Mouse (Mus musculus): ENCODE measurements around the gene Pmepa1. TPM values are rescaled to one million over a fixed set of nuclear protein-coding genes. Genes with fewer than 3 reads are reported as not detected.

Pmepa1 gene
- 10 to 100 TPM; 43.3 to 56.9 TPM for total RNA-seq (2021)
- long read RNA-seq, experiment 1, full-length matches to known transcripts, result 108 of 124 reads
- long read RNA-seq, experiment 1, partial matches to known transcripts, result 0 of 124 reads
- long read RNA-seq, experiment 1, other reads (novel, unspliced or antisense), result 16 of 124 reads
- long read RNA-seq, experiment 2, full-length matches to known transcripts, result 103 of 123 reads
- long read RNA-seq, experiment 2, partial matches to known transcripts, result 0 of 123 reads
- long read RNA-seq, experiment 2, other reads (novel, unspliced or antisense), result 20 of 123 reads

GRCm38 (mm10) chr2:173276409-173276808, at the start of gene Pmepa1:
Gene Pmepa1 (minus strand): TSS chr2:173276533.
- intact Hi-C loops (cut with DNase I), result loop anchor here (5.0 kb wide), 1 partner anchor 61 kb away; no protein-coding TSS in a partner anchor
- peak; percentile 87 to 94 for DNase-seq (ENCODE audit: low spot score in 2 of 2)

GRCm38 (mm10) chr2:173321754-173322153, 45.4 kb upstream of the Pmepa1 start:
- intact Hi-C loops (cut with DNase I), result no loop called here
- no peak for DNase-seq (ENCODE audit: low spot score in 2 of 2)

- no peak for DNase-seq (ENCODE audit: low spot score in 2 of 2)
- intact Hi-C loops (cut with DNase I), result no loop called here
Measured at GRCm38 (mm10) chr2:173321194-173321593, 44.9 kb upstream of the Pmepa1 start.

GRCm38 (mm10) chr2:173314291-173314690, 38.0 kb upstream of the Pmepa1 start:
- DNase-seq (ENCODE audit: low spot score in 2 of 2), result no peak
- intact Hi-C loops (cut with DNase I), result no loop called here

- intact Hi-C loops (cut with DNase I), result no loop called here
- no peak for DNase-seq (ENCODE audit: low spot score in 2 of 2)
Measured at GRCm38 (mm10) chr2:173308486-173308885, 32.2 kb upstream of the Pmepa1 start.

GRCm38 (mm10) chr2:173307984-173308383, 31.7 kb upstream of the Pmepa1 start:
- DNase-seq (ENCODE audit: low spot score in 2 of 2), result no peak
- intact Hi-C loops (cut with DNase I), result no loop called here

- intact Hi-C loops (cut with DNase I), result no loop called here
- DNase-seq (ENCODE audit: low spot score in 2 of 2), result peak; percentile 74 to 76
Measured at GRCm38 (mm10) chr2:173307561-173307960, 31.2 kb upstream of the Pmepa1 start.

GRCm38 (mm10) chr2:173306734-173307525, 30.6 kb upstream of the Pmepa1 start:
- intact Hi-C loops (cut with DNase I), result no loop called here

GRCm38 (mm10) chr2:173305011-173305410, 28.7 kb upstream of the Pmepa1 start:
- no peak for DNase-seq (ENCODE audit: low spot score in 2 of 2)
- intact Hi-C loops (cut with DNase I), result no loop called here

More at GRCm38 (mm10) chr2:173306734-173307525, 30.6 kb upstream of the Pmepa1 start:
- DNase-seq (ENCODE audit: low spot score in 2 of 2), result peak; percentile 87 to 94

GRCm38 (mm10) chr2:173300663-173301630, 24.6 kb upstream of the Pmepa1 start:
- DNase-seq (ENCODE audit: low spot score in 2 of 2), result peak; percentile 57 to 75
- intact Hi-C loops (cut with DNase I), result no loop called here

- DNase-seq (ENCODE audit: low spot score in 2 of 2), result no peak
- intact Hi-C loops (cut with DNase I), result no loop called here
Measured at GRCm38 (mm10) chr2:173296408-173296807, 20.1 kb upstream of the Pmepa1 start.

- intact Hi-C loops (cut with DNase I), result no loop called here
- peak; percentile 63 to 86 for DNase-seq (ENCODE audit: low spot score in 2 of 2)
Measured at GRCm38 (mm10) chr2:173293042-173293441, 16.7 kb upstream of the Pmepa1 start.

- no peak for DNase-seq (ENCODE audit: low spot score in 2 of 2)
- intact Hi-C loops (cut with DNase I), result no loop called here
Measured at GRCm38 (mm10) chr2:173292551-173292950, 16.2 kb upstream of the Pmepa1 start.

- no peak for DNase-seq (ENCODE audit: low spot score in 2 of 2)
- intact Hi-C loops (cut with DNase I), result no loop called here
Measured at GRCm38 (mm10) chr2:173290981-173291380, 14.6 kb upstream of the Pmepa1 start.

- intact Hi-C loops (cut with DNase I), result no loop called here
- DNase-seq (ENCODE audit: low spot score in 2 of 2), result no peak
Measured at GRCm38 (mm10) chr2:173289928-173290327, 13.6 kb upstream of the Pmepa1 start.

- no peak for DNase-seq (ENCODE audit: low spot score in 2 of 2)
- intact Hi-C loops (cut with DNase I), result no loop called here
Measured at GRCm38 (mm10) chr2:173285816-173286538, 9.6 kb upstream of the Pmepa1 start.

- DNase-seq (ENCODE audit: low spot score in 2 of 2), result no peak
- intact Hi-C loops (cut with DNase I), result no loop called here
Measured at GRCm38 (mm10) chr2:173284771-173285170, 8.4 kb upstream of the Pmepa1 start.

- intact Hi-C loops (cut with DNase I), result no loop called here
- no peak for DNase-seq (ENCODE audit: low spot score in 2 of 2)
Measured at GRCm38 (mm10) chr2:173282191-173282590, 5.9 kb upstream of the Pmepa1 start.

Measured in left cerebral cortex, postnatal 14 days (tissue).